Mouse (Mus musculus) liver, postnatal 0 days (tissue): ENCODE measurements at regions not wholly inside any gene's neighbourhood (a gene's known extent, or its start where the extent isn't known, plus 50 kb on each side); places are given as distances from the start of the nearest gene placed in this dataset.

Source experiments
- ATAC-seq: fragments of 200-750 bp; cut with Nextera tagmentation; 2 replicates; pipeline ENCODE4 v1.8.0; 2017; ENCODE audit warnings: mild to moderate bottlenecking, moderate library complexity
- DNase-seq: peaks from one replicate; pipeline ENCODE4 v3.0.0-alpha.2; 2016
- H3K27ac ChIP-seq: fragments of 300-500 bp; sonication (generic); 2 replicates; pipeline ENCODE4 v1.5.1; 2014; ENCODE audit warnings: antibody characterized with exemption, moderate library complexity, mild to moderate bottlenecking, low read depth
- H3K27me3 ChIP-seq: fragments of 300-500 bp; sonication (generic); 2 replicates; pipeline ENCODE4 v1.6.1; 2014; ENCODE audit warnings: low read length, control low read depth, mixed read lengths; ENCODE audit not compliant: insufficient read depth
- H3K36me3 ChIP-seq: fragments of 300-500 bp; sonication (generic); replicated peaks from 2 replicates; pipeline ENCODE4 v1.6.1; 2014; ENCODE audit warnings: mild to moderate bottlenecking, control low read depth, low read length, moderate library complexity, mixed read lengths; ENCODE audit not compliant: insufficient read depth
- H3K4me1 ChIP-seq: fragments of 300-500 bp; sonication (generic); 2 replicates; pipeline ENCODE4 v1.6.1; 2014; ENCODE audit warnings: antibody characterized with exemption, mild to moderate bottlenecking, control low read depth; ENCODE audit not compliant: insufficient read depth
- H3K4me2 ChIP-seq: fragments of 300-500 bp; sonication (generic); 2 replicates; pipeline ENCODE4 v1.6.1; 2014; ENCODE audit warnings: low read depth, mild to moderate bottlenecking, low read length, moderate library complexity, mixed read lengths
- H3K4me3 ChIP-seq: fragments of 300-500 bp; sonication (generic); 2 replicates; pipeline ENCODE4 v1.5.1; 2014; ENCODE audit warnings: low read depth, low read length
- H3K9ac ChIP-seq: fragments of 300-500 bp; sonication (generic); replicated peaks from 2 replicates; pipeline ENCODE4 v1.6.1; 2014; ENCODE audit warnings: mild to moderate bottlenecking, moderate library complexity
- H3K9me3 ChIP-seq: fragments of 300-500 bp; sonication (generic); 2 replicates; pipeline ENCODE4 v1.6.1; 2016; ENCODE audit warnings: mild to moderate bottlenecking, control low read depth, low read length, mixed read lengths
- CTCF ChIP-seq: sonication (generic); IDR thresholded peaks from 2 replicates; pipeline ENCODE4 v1.5.1; 2016; ENCODE audit warnings: antibody characterized with exemption, low read depth
- EP300 ChIP-seq: IDR thresholded peaks from 2 replicates; pipeline ENCODE4 v1.6.1; 2016; ENCODE audit warnings: antibody characterized with exemption, low read depth, mild to moderate bottlenecking
- WGBS: fragments of 180-500 bp; shearing (Covaris S2); extraction: QIAGEN DNeasy Blood & Tissue Kit; methylation state at CpG from one replicate; pipeline ENCODE4 v1.1.7; 2014; ENCODE audit not compliant: insufficient replicate concordance; 5-methylcytosine and 5-hydroxymethylcytosine counted together

GRCm38 (mm10) chr4:72534563-72534962, 317.9 kb downstream of the Aldoart1 start:
- Histone ChIP-seq H3K9me3 (no peaks in the 10 kb centered on the region), H3K9ac (no peak overlapping the region), H3K4me2 (no peak overlapping the region), H3K4me1 (no peaks in the 10 kb centered on the region), H3K4me3 (no peak overlapping the region), H3K27me3 (no peaks in the 10 kb centered on the region), H3K27ac (no peak overlapping the region), H3K36me3 (no peaks in the 10 kb centered on the region)
- TF ChIP-seq CTCF = no peak
- TF ChIP-seq EP300 = no peak
- no peak for DNase-seq
- WGBS = 25% methylated on average over 1 of the region's 1 CpGs
- no peak for ATAC-seq

DNA sequence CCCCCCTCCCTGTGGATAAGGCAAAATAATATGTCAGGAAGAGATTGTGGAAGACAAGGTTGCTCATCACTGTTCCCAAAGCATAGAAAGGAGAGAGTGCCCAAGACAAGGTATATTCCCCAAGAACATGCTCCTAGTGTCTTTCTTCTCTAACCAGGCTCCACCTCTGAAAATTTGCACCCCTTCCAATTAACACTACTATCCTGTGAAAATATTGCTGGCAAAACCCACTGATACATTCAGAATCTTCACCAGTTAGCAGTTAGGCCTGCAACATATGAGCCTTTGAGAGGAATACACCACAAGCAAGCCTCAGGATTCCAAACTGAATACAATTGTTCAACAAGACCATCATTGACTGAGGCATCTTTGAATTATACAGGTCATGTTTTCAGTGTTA, 323.9 kb upstream of the Tle1 start:
- no peak overlapping the region for H3K27ac ChIP-seq
- no peak overlapping the region for H3K4me3 ChIP-seq
- ATAC-seq (no peak), DNase-seq (no peak)
- TF ChIP-seq CTCF = no peak
- TF ChIP-seq EP300 = no peak
- H3K27me3 ChIP-seq = no peaks in the 10 kb centered on the region
- H3K36me3 ChIP-seq = no peaks in the 10 kb centered on the region
- no peak overlapping the region for H3K9ac ChIP-seq
- no peaks in the 10 kb centered on the region for H3K4me1 ChIP-seq
- no peak overlapping the region for H3K4me2 ChIP-seq
- H3K9me3 ChIP-seq = no peaks in the 10 kb centered on the region

DNA sequence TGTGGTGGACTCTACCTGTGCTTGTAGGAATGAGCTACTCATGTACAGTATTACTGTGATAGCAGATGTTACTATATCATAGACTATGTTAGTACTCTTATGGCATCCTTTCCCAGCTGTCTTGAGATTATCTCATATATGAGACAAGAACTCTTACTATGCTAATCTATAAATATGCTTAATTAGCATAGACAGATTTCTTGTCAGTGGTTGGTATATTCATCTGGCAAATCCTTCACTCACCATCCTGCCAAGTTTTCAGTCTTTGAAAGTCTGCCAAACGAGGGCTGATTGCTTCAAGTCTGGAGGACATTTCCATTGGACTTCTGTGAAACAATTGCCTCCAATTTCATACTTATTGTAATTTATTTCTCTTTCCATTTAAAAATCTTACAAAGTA, 323.4 kb upstream of the Tle1 start:
- no peaks in the 10 kb centered on the region for H3K9me3 ChIP-seq
- H3K36me3 ChIP-seq = no peaks in the 10 kb centered on the region
- no peak for ATAC-seq
- no peak for DNase-seq
- H3K4me3 ChIP-seq = no peak overlapping the region
- H3K27ac ChIP-seq = no peak overlapping the region
- H3K4me1 ChIP-seq = no peaks in the 10 kb centered on the region
- H3K9ac ChIP-seq = no peak overlapping the region
- no peaks in the 10 kb centered on the region for H3K27me3 ChIP-seq
- 44% methylated on average over 1 of the region's 1 CpGs for WGBS
- no peak for TF ChIP-seq CTCF
- TF ChIP-seq EP300 = no peak
- H3K4me2 ChIP-seq = no peak overlapping the region

GRCm38 (mm10) chr4:72511220-72511619, 310.5 kb upstream of the Tle1 start:
- H3K4me2 ChIP-seq = no peak overlapping the region
- H3K9ac ChIP-seq = no peak overlapping the region
- no peak overlapping the region for H3K27ac ChIP-seq
- H3K36me3 ChIP-seq = no peaks in the 10 kb centered on the region
- TF ChIP-seq EP300 (no peak), CTCF (no peak)
- no peak for ATAC-seq
- WGBS = 42% methylated on average over 1 of the region's 1 CpGs
- no peak for DNase-seq
- no peak overlapping the region for H3K4me3 ChIP-seq
- no peaks in the 10 kb centered on the region for H3K9me3 ChIP-seq
- no peaks in the 10 kb centered on the region for H3K27me3 ChIP-seq
- no peaks in the 10 kb centered on the region for H3K4me1 ChIP-seq

DNA sequence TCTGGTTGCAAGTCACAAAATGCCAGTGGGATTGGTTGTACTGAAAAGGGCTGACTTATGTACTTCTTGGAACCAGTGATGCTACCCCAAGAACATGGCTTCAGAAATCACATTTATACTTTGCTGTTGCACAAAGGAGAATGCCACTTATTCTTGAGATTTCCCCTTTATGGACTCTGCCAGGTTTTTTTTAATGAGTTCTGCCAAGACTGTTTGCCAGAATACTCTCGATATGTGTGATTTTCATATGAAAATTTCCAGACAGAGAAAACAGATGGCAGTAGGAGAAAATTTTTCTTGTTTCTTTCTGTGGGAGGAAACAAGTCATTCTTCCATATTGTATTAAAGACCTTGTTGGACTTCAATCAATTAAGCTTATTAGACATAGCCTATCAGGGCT, 281.0 kb upstream of the Tle1 start:
- DNase-seq = no peak
- no peaks in the 10 kb centered on the region for H3K27me3 ChIP-seq
- no peak for TF ChIP-seq EP300
- TF ChIP-seq CTCF = no peak
- H3K4me3 ChIP-seq = no peak overlapping the region
- H3K4me1 ChIP-seq = no peaks in the 10 kb centered on the region
- H3K9ac ChIP-seq = no peak overlapping the region
- no peak overlapping the region for H3K4me2 ChIP-seq
- H3K36me3 ChIP-seq = no peaks in the 10 kb centered on the region
- H3K9me3 ChIP-seq = no peaks in the 10 kb centered on the region
- no peak for ATAC-seq
- H3K27ac ChIP-seq = no peak overlapping the region
- 70% methylated on average over 1 of the region's 1 CpGs for WGBS

DNA sequence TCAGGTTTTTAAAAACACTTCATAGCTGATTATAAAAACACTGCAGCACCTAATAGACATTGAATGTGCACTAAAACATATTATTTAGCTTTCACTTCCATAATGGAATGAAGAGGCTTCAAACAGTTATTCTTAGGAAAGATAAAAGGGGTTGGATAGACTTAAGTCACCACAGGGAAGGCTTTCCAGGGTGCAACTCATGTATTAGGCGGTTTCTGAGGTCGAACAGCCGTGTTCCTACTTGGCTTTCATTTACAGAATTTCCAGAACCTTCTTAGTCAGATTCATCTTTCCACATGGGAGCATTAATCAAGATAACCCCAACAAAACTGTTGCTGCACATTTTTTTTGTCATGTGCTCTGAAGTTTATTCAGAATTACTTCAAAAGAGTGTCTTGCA, 279.8 kb upstream of the Tle1 start:
- H3K4me3 ChIP-seq = no peak overlapping the region
- DNase-seq (no peak), ATAC-seq (no peak)
- WGBS = 74% methylated on average over 3 of the region's 3 CpGs
- no peaks in the 10 kb centered on the region for H3K36me3 ChIP-seq
- no peaks in the 10 kb centered on the region for H3K4me1 ChIP-seq
- no peak for TF ChIP-seq EP300
- no peak for TF ChIP-seq CTCF
- no peaks in the 10 kb centered on the region for H3K27me3 ChIP-seq
- H3K27ac ChIP-seq = no peak overlapping the region
- H3K9me3 ChIP-seq = no peaks in the 10 kb centered on the region
- no peak overlapping the region for H3K4me2 ChIP-seq
- no peak overlapping the region for H3K9ac ChIP-seq

GRCm38 (mm10) chr4:72469236-72469875, 268.6 kb upstream of the Tle1 start:
- TF ChIP-seq CTCF (no peak), EP300 (no peak)
- Histone ChIP-seq H3K9me3 (no peaks in the 10 kb centered on the region), H3K27ac (no peak overlapping the region), H3K4me3 (no peak overlapping the region), H3K4me1 (no peaks in the 10 kb centered on the region), H3K4me2 (no peak overlapping the region), H3K36me3 (no peaks in the 10 kb centered on the region), H3K27me3 (no peaks in the 10 kb centered on the region), H3K9ac (no peak overlapping the region)
- 56% methylated on average over 1 of the region's 1 CpGs for WGBS
- ATAC-seq (no peak), DNase-seq (no peak)
